Mouse (Mus musculus): ENCODE data around the gene Pard3. TPM values are rescaled to one million over a fixed set of nuclear protein-coding genes. Genes with fewer than 3 reads are reported as not detected.

Pard3 gene
- total RNA-seq, 1 experiment from 2014 or later, result 40.2 TPM

- no peak for DNase-seq
These were observed 179.7 kb downstream of the Pard3 start for GRCm38 (mm10) chr8:127243351-127243750.

- DNase-seq, result peak; percentile 54
These were observed 180.1 kb downstream of the Pard3 start for GRCm38 (mm10) chr8:127243841-127244240.

GRCm38 (mm10) chr8:127250746-127251145, 187.1 kb downstream of the Pard3 start:
- peak; percentile 32 for DNase-seq

- DNase-seq, result no peak
These were observed 187.8 kb downstream of the Pard3 start for GRCm38 (mm10) chr8:127251476-127251875.

DNA sequence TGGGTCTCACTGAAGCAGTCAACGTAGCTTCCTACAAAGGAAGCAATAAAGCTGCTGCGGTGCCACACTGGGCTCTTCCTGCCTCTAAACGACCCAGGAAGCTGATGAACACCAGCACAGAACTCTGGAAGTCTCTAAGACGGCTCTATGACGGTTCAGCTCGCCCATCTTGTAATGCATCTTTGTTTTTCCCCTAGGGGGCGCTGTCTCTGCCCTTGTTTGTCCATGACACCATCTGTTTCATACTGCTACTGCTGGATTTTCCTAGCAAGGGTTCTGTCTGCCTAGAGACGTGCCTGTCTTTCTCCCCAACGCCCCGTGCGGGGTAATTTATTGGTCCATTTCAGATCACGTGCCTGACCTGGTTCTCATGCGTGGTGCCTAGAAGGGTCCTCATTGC, 188.3 kb downstream of the Pard3 start:
- peak; percentile 11 for DNase-seq

GRCm38 (mm10) chr8:127254625-127255024, 190.9 kb downstream of the Pard3 start:
- no peak for DNase-seq

GRCm38 (mm10) chr8:127257086-127257485, 193.4 kb downstream of the Pard3 start:
- DNase-seq, result no peak

DNA sequence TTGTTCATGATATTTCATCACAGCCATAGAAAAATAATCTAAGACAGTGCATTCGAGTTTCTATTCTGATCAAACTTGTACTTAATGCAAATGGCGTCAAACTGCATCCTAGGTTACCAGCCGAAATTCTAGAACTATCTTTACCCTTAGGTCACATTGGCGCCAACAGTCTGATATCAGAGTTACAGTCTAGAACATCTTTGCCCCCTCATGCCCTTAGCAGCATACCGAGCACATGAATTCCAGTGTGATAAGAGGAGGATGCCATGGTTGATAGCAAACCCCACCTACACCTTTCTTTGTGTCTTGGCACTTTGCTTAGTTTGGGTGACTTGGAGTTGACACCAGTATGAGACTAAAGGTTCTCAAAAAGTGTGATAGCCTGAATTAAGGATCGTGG, 197.4 kb downstream of the Pard3 start:
- DNase-seq, result no peak

DNA sequence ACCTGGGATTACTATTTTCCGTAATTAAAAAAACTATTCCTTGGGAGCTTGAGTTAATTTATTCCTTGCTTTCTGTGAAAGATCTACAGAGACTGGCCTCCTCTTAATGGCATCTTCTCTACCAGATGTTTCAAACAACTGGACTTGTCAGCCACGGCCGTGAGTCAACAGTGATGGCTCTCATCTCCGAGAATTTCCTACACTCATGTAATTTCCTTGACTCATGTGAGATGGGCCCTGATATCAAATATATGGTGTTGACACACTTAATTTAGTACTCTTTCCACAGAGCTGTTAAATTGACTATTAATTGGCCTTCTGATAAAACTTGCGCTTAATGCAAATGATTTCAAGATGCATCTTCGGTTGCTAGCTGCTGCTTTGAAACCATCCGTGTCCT, 198.3 kb downstream of the Pard3 start:
- DNase-seq, result no peak

DNA sequence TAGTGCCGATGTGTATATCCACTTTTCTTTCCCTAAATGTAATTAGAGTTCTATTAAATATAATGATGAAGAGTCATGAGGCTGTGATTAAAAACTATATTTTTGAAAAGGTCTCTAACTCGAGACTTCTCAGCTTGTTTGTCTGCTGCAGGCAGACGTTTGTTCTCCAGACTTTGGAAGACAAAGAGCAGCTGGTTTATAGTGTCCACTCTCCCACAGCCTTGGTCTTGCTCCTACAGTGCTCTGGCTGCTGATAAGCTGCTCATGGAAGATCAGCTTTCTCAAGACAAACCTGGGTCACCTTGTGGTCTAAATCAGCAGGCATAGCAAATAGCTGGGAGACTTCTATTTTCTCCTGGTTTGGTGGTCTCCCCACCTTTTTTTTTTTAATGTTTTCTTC, 198.7 kb downstream of the Pard3 start:
- DNase-seq, result no peak

GRCm38 (mm10) chr8:127262926-127263325, 199.2 kb downstream of the Pard3 start:
- DNase-seq, result no peak

- DNase-seq, result no peak
These were observed 199.8 kb downstream of the Pard3 start for GRCm38 (mm10) chr8:127263457-127263856.

GRCm38 (mm10) chr8:127264691-127265470, 201.2 kb downstream of the Pard3 start:
- DNase-seq, result peak; percentile 12

GRCm38 (mm10) chr8:127266777-127267176, 203.1 kb downstream of the Pard3 start:
- DNase-seq, result no peak

GRCm38 (mm10) chr8:127268239-127269024, 204.7 kb downstream of the Pard3 start:
- DNase-seq, result peak; percentile 16

- no peak for DNase-seq
These were observed 205.5 kb downstream of the Pard3 start for GRCm38 (mm10) chr8:127269082-127269747.

GRCm38 (mm10) chr8:127271186-127271585, 207.5 kb downstream of the Pard3 start:
- DNase-seq, result no peak

DNA sequence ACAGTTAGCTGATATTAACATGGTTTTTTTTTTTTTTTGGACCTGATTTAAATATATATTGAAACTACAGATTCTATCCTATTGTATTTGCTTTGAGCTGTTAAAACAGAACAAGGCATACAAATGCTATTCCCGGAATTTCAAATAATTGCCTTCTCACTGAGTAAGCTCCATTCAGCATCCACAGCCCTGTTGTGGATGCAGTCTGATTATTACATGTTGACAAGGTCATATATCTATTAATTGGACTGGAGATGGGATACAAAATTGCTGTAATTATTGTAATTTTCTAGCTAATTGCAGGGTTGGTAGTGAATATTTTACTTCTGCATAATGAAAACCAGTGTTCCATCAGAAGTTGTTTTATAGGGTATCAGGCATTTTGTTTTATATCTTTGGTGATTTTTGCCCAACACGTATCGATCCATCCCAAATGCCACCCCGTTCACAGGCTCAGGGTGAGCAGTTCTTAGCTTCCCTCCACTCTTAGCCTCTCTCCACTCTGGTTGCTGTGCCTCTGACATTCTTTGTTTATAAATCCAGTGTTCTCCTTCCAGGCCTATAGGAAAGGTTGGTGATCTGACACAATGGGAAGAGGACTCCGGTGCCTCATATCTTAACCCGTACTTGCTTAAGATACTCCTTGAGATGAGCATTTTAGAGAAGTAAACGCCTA, 216.7 kb downstream of the Pard3 start:
- no peak for DNase-seq

- no peak for DNase-seq
These were observed 217.3 kb downstream of the Pard3 start for GRCm38 (mm10) chr8:127281035-127281434.

GRCm38 (mm10) chr8:127284462-127285216, 220.9 kb downstream of the Pard3 start:
- no peak for DNase-seq

DNA sequence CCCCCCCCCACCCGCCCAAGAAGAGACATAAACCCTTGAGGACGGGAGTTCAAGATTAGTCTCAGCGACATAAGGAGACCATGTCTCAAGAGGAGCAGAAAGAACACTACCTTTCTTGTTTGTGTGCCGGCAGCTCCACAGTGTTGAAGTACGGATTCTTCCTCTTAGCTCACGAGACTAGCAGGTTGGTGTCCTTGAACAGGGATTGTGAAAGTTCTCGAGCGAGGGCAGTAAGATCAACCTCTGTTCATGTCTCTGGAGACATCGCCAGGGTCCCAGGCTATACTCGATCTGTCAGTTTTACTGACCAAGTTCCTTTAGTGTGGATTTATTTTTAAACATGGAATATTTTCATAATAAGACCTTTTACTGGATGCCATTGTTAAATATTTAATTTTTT, 224.1 kb downstream of the Pard3 start:
- peak; percentile 24 for DNase-seq

- DNase-seq, result no peak
These were observed 228.6 kb downstream of the Pard3 start for GRCm38 (mm10) chr8:127292307-127292706.
